Mouse (Mus musculus) lung, postnatal 36 days (tissue): ENCODE measurements around the gene Olfr1183.
"Not testable (repeated sequence)": the region's sequence is repeated elsewhere in the genome, so short reads cannot be mapped to it uniquely, and the experiment has no call there.

Source experiments
- DNase-seq: peaks from one replicate; pipeline ENCODE4 v3.0.0; 2022; ENCODE audit warnings: mixed read lengths

The Olfr1183 gene

GRCm38 (mm10) chr2:88454567-88454966, at the start of gene Olfr1183:
TSS of gene Olfr1183 (plus strand) at chr2:88454867.
- not testable (repeated sequence) for DNase-seq

- DNase-seq = no peak
These were observed 48.3 kb upstream of the Olfr1183 start, which contains the start of gene Olfr1179 for GRCm38 (mm10) chr2:88406353-88406752. TSS of gene Olfr1179 (minus strand) at chr2:88406453.

GRCm38 (mm10) chr2:88419051-88419450, 35.6 kb upstream of the Olfr1183 start, which contains the start of gene Olfr1180:
TSS of gene Olfr1180 (minus strand) at chr2:88419151.
- no peak for DNase-seq

GRCm38 (mm10) chr2:88426071-88426470, 28.6 kb upstream of the Olfr1183 start, which contains the start of gene Olfr1181:
TSS of gene Olfr1181 (minus strand) at chr2:88426171.
- DNase-seq = no peak

GRCm38 (mm10) chr2:88449031-88449430, 5.6 kb upstream of the Olfr1183 start, which contains the start of gene Gm13757:
TSS of gene Gm13757 (minus strand) at chr2:88449131.
- no peak for DNase-seq

GRCm38 (mm10) chr2:88483298-88483697, 28.6 kb downstream of the Olfr1183 start, which contains the start of gene Olfr1184:
TSS of gene Olfr1184 (plus strand) at chr2:88483598.
- no peak for DNase-seq

- DNase-seq = no peak
These were observed 38.4 kb downstream of the Olfr1183 start, which contains the start of gene Olfr1185-ps1 for GRCm38 (mm10) chr2:88493020-88493419. TSS of gene Olfr1185-ps1 (plus strand) at chr2:88493320.

- no peak for DNase-seq
These were observed 63.6 kb downstream of the Olfr1183 start, which contains the start of gene Olfr1186 for GRCm38 (mm10) chr2:88518251-88518650. TSS of gene Olfr1186 (plus strand) at chr2:88518551.
